Mouse (Mus musculus) cerebellum, postnatal 36 days (tissue): Measurements from ENCODE around the gene Mfsd4b1.
A peak's percentile ranks its signal among the peaks of the same experiment; 100 is the strongest.
"Not testable (repeated sequence)": the region's sequence is repeated elsewhere in the genome, so short reads cannot be mapped to it uniquely, and the experiment has no call there.

Experiments
- DNase-seq, 2 experiments: peaks; one replicate each; pipeline ENCODE4 v3.0.0; 2021 to 2022; ENCODE audit warnings: mixed read lengths in 2 of 2

Mfsd4b1 gene

GRCm38 (mm10) chr10:40032897-40033296 is 7.8 kb upstream of the Mfsd4b1 start:
- no peak for DNase-seq

- no peak for DNase-seq
Measured at GRCm38 (mm10) chr10:40030716-40031115, 5.6 kb upstream of the Mfsd4b1 start.

GRCm38 (mm10) chr10:40029610-40030009 is 4.5 kb upstream of the Mfsd4b1 start:
- no peak for DNase-seq

- DNase-seq: no peak
Measured at GRCm38 (mm10) chr10:40028091-40028490, 3.0 kb upstream of the Mfsd4b1 start.

GRCm38 (mm10) chr10:40026546-40026945 is 1.5 kb upstream of the Mfsd4b1 start:
- DNase-seq: no peak

GRCm38 (mm10) chr10:40025560-40025959 is 492 bp upstream of the Mfsd4b1 start:
- no peak for DNase-seq

GRCm38 (mm10) chr10:40020401-40020800 is 4.7 kb downstream of the Mfsd4b1 start:
- no peak for DNase-seq

- DNase-seq: no peak
Measured at GRCm38 (mm10) chr10:40019492-40019891, 5.6 kb downstream of the Mfsd4b1 start.

- DNase-seq: no peak
Measured at GRCm38 (mm10) chr10:40018261-40018860, 6.7 kb downstream of the Mfsd4b1 start.

- DNase-seq: no peak
Measured at GRCm38 (mm10) chr10:40009591-40009990, 15.5 kb downstream of the Mfsd4b1 start.

- not testable (repeated sequence) for DNase-seq
Measured at GRCm38 (mm10) chr10:40008847-40009246, 16.2 kb downstream of the Mfsd4b1 start.

- no peak for DNase-seq
Measured at GRCm38 (mm10) chr10:40007953-40008352, 17.1 kb downstream of the Mfsd4b1 start.

- no peak for DNase-seq
Measured at GRCm38 (mm10) chr10:40006963-40007362, 18.1 kb downstream of the Mfsd4b1 start.

GRCm38 (mm10) chr10:40000746-40001145 is 24.3 kb downstream of the Mfsd4b1 start:
- DNase-seq: no peak

GRCm38 (mm10) chr10:39991155-39991554 is 33.9 kb downstream of the Mfsd4b1 start:
- DNase-seq: no peak

GRCm38 (mm10) chr10:39986466-39986865 is 38.6 kb downstream of the Mfsd4b1 start, which contains the start of gene Mfsd4b5:
Gene Mfsd4b5 (minus strand): TSS chr10:39986646.
- no peak for DNase-seq

GRCm38 (mm10) chr10:39982604-39983003 is 42.5 kb downstream of the Mfsd4b1 start:
- no peak for DNase-seq

GRCm38 (mm10) chr10:39978231-39978630 is 46.8 kb downstream of the Mfsd4b1 start:
- no peak for DNase-seq

GRCm38 (mm10) chr10:39977346-39977745 is 47.7 kb downstream of the Mfsd4b1 start:
- DNase-seq: no peak

GRCm38 (mm10) chr10:39975771-39976170 is 49.3 kb downstream of the Mfsd4b1 start:
- DNase-seq: no peak

- DNase-seq: no peak
Measured at GRCm38 (mm10) chr10:39974982-39975381, 50.1 kb downstream of the Mfsd4b1 start.

GRCm38 (mm10) chr10:39967512-39967911 is 57.6 kb downstream of the Mfsd4b1 start:
- no peak for DNase-seq

GRCm38 (mm10) chr10:39961906-39962305 is 63.2 kb downstream of the Mfsd4b1 start:
- no peak for DNase-seq

GRCm38 (mm10) chr10:39960441-39960822 is 64.6 kb downstream of the Mfsd4b1 start:
- no peak for DNase-seq

- DNase-seq: peak; percentile 85 to 88
Measured at GRCm38 (mm10) chr10:39959761-39960440, 65.2 kb downstream of the Mfsd4b1 start, which contains the start of gene Mfsd4b3. Gene Mfsd4b3 (minus strand): TSS chr10:39960153.
